Mouse (Mus musculus): ENCODE data around the gene Scgb3a1.

DNA sequence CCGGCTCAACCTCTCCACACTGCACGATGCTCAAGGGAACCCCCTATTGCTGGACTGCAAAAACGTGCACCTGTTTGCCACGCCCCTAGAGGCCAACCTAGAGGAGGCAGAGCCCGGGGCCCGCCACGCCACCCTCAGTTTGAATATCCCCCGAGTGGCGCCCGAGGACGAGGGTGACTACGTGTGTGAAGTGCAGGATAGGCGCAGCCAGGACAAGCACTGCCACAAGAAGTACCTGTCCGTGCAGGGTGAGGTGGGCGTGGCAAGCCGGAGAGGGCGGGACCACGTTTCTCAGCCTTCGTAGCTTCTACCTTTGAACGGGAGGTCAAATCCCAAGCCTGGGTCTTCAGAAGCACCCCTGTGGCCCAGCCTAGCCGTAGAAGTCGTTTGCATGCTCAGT, 29.3 kb upstream of the Scgb3a1 start:
- TF ChIP-seq CTCF (IDR thresholded peaks at IDR 0.05; ENCODE audit: control insufficient read depth, insufficient read depth, insufficient read length) (no peak), MYOG (IDR thresholded peaks at IDR 0.05; ENCODE audit: control insufficient read depth, extremely low read depth, insufficient read length) (no peak), USF1 (IDR thresholded peaks at IDR 0.05; ENCODE audit: low read depth) (no peak)

Measured in C2C12 (cell line).